Mouse (Mus musculus): ENCODE measurements at regions not wholly inside any gene's neighbourhood (a gene's known extent, or its start where the extent isn't known, plus 50 kb on each side); places are given as distances from the start of the nearest gene placed in this dataset.

DNA sequence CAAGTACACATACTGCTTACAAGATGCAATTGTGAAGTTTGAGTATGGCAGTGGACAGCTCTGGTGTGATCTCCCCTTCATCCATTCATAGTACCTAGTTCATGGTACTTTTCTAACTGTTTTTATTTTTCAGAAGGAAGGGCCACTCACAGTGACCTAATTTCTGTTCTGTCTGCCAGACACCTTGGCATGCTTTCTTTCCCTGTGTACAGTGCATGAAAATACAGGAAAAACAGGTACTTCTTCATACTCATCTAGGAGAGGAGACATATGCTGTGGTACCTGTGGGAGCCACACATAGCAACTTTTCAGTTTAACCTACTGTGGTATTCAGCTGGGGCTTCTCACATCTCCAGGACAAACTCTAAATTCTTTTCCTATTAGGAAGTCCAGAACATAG lies 545.2 kb downstream of the Rnf144a start:
- TF ChIP-seq POLR2A (IDR thresholded peaks at IDR 0.05; ENCODE audit: insufficient read depth, low read depth, low read length) (no peak), CTCF (IDR thresholded peaks at IDR 0.05) (no peak)
